Mouse (Mus musculus) kidney, adult 8-10 months (tissue): Measurements from ENCODE around the gene Ifitm1.
"Not testable (repeated sequence)": the region's sequence is repeated elsewhere in the genome, so short reads cannot be mapped to it uniquely, and the experiment has no call there.

Source experiments
- DNase-seq, 2 experiments: peaks; one replicate each; pipeline ENCODE4 v3.0.0; 2022

Gene Ifitm1

DNA sequence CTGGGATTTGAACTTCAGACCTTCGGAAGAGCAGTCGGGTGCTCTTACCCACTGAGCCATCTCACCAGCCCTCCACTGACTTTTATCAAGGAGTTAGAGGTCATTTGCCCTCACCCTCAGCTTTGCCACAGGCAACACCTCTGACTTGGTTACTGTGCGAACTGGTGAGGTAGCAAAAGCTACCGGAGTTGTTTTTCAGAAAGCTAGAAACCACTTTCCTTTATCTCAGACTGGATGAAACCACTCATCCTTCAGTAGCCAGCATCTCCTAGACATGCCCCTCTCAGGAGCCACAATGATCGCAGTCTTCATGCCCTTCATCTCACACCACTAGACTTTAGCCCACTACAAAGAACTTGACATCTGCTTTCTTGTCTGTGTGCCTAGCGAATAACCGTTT lies 15.9 kb downstream of the Ifitm1 start:
- no peak for DNase-seq

DNA sequence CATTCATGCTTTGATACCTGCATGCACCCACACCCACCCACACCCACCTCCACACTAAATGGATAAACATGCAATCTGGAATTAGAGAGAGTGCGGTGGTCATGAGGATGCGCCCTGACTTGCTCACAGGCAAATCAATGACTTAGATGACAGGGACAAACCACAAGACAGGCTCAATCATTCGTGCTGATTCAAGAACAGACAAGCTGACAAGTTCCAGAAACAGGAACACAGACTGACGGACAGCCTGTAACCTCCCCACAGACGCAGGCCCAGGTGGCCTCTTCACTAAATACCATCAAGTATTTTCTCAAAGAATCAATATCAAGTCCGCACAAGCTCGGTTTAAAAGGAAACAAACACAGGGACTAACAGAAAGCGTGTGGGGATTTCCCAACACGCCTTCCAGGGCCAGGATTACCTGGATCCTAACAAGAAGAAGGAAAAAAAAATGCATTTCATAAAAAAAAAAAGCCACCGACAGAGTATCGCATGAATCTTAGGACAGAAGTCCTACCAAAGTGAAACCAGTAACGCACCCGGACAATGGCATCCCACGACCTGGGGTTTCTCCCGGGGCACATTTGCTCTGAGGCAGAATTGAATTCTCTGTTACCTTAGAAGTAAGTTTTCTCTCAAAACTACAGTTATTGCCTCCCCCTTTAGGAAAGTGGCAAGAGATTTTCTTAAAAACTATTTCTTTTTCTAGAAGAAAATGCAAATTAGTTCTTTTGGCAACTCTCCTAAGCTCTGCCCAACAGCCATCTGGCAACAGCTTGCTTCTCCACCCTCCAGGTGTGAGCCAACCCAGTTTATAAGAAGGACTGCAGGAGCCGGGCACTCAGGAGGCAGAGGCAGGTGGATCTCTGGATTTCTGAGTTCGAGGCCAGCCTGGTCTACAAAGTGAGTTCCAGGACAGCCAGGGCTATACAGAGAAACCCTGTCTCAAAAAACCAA lies 20.4 kb downstream of the Ifitm1 start:
- no peak for DNase-seq

DNA sequence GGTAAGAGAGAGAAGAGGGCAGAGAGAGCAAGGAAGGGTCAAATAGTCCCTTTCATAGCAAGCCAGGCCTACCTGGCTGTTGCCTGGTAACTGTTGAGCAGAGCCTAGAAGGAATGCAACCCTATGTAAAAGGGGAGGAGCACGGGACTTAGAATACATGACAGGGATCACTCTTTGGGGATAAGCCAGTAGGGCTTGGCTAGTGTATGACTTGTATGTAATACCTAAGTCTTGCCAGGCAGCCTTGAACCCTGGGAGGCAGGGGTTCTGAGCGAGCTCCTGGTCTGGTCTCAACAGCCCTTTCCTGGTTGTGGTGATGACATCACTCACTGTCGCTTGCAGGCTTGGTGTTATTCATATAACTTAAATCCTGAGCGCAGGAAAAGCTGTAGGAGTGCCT lies 22.0 kb downstream of the Ifitm1 start:
- DNase-seq, result no peak

DNA sequence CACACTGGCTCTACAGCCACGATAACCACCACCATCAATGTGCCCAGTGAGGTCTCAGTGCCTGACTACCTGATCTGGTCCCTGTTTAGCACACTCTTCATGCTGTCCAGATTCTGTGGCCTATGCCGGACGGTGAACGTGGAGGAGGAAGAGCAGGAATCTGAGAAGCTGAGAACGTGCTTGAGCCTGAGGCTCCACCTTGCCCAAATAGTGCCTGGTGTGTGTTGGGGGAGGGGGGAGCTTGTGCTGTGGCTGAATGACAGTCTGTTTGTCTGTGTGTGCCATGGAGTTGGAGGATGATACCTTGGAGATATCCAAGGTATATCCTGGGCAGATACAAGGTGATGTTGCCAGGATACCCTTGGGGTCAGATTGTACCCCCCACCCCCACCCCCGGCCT lies 23.2 kb downstream of the Ifitm1 start:
- DNase-seq, result no peak

DNA sequence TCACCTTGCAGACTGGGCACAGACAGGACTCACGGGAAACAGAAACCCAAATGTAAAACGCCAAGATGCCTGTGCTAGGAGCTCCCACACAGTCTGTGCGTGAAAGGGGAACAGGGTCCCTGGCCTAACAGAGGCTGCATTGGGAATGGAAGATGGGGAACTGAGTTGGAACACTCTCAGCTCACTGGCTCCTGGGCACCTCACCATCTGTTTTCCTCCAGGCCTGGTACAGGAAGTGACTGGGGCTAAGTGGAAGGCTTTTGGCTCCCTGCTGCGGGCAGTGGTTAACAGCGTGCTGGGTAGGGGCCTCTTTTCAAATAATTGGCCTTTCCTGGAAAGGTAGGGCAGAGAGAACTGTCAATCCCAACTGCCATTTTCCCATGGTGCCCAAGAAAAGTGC lies 23.6 kb downstream of the Ifitm1 start:
- DNase-seq, result no peak

DNA sequence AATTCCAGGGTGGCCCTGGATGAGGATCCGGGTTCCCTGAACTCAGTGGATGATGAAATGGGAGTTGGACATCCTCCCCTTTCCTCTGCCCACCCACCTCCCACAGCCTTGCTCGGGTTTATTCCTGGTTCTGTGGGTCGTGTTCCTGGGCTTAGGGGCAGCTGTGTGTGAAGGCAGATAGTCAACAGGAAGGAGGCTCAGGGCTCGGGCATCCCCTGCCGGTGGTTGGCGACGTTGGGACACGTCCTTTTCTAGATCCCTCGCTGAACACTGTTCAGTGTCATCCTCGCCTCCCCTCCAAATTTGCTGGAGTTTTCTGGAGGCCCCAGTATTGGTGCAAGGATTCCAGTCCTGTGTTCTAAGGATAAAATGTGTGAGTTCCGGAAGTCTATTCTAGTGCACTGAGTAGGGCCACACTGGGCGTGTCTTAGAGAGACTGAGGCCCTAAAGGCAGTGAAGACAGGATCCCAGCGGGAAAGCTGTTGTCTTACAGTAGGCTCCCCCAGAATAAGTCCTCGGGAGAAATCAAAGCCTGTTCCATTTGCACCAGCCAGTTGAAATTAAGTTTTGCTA lies 24.2 kb downstream of the Ifitm1 start:
- no peak for DNase-seq

DNA sequence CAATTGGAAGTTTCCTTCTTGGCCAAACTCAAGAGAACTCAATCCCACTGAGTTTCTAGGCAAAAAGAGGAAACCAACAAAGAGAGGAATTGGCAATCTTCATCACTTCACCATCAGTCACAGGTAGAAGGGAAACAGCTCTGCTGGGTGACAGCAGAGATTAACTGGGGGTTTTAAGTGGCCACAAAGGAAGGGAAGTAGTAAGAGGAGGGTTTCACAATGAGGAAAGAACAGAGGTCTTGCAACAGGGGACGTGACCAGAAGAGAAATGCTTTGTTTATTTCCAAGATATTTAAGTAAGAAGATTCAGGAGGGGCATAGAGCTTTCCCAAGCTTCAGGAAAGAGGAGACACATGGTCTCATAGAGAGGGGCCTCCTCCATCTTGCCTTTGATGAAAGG lies 30.8 kb downstream of the Ifitm1 start:
- no peak for DNase-seq

DNA sequence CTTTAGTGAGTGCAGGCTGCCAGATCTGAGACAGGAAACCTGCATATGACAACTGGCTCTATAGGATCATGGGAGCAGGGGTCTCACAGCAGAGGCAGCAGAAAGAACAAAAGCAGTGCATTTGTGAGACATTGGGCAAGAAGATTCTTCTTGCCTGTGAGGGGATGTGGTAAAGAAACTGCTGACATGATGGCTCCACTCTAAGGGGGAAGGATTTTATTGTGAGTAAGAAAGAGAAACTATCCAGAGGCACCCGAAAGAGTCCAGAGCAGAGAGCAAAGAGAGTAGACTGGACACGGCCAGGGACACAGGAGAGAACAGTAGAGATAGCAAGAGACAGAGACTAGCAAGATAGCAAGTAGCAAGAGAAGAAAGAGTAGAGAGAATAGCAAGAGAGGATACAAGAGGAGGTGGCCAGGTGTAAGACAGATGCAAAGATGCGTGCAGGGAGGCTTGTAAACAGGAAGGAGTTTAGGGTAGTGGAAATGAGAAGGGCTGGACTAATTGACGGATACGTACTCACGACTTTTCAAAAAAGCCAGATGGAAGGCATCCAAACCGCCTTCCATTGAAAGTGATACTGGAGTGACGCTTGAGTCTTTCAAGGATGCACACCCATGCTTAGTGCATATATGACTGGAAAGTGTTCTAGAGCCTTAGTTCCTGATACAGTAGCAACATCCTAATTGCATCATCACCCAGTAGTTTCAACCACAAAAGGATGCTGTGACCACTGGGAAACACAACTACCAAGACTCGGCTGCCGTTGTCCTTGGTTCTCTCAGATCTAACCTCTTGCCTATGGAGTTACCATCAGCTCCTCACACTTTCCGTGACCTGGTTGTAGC lies 32.1 kb downstream of the Ifitm1 start:
- DNase-seq, result no peak

DNA sequence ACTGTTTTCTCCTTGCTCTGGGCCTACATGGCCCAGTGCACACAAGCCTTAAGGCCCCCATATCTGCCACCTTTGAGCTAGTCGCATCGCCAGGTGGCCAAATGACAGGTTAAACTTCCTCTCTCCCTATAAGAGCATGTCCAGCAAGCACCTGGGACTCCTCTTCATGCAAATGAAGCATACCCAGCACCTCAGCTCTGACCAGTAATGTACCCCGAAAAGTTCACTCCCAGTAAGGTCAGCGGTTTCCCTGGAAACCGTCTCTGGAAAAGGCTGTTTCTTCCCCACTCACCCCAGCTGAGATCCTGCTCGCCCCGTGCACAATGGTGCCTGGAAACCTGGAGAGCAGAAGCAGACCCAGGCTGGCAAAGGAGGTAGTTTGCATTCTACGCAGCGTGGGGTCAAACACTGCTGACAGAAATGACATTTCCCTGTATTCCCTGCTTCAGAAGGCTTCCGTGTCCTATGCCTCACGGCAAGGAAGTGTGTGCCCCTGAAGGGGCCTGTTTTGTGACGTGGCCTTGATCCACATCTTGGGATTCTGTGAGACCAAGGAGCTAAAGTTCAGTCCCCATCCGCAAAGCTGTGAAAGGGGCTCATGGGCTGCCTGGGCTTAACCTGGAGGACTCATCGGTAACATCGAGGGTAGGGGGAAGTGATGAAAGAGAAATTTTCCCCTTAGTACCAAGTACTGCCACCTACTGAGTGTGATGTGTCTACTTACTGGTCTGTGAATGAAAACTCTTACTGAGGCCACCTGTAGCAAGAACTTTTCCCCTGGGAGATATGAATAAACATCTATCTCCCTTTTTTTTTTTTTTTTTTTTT lies 34.1 kb downstream of the Ifitm1 start:
- no peak for DNase-seq

DNA sequence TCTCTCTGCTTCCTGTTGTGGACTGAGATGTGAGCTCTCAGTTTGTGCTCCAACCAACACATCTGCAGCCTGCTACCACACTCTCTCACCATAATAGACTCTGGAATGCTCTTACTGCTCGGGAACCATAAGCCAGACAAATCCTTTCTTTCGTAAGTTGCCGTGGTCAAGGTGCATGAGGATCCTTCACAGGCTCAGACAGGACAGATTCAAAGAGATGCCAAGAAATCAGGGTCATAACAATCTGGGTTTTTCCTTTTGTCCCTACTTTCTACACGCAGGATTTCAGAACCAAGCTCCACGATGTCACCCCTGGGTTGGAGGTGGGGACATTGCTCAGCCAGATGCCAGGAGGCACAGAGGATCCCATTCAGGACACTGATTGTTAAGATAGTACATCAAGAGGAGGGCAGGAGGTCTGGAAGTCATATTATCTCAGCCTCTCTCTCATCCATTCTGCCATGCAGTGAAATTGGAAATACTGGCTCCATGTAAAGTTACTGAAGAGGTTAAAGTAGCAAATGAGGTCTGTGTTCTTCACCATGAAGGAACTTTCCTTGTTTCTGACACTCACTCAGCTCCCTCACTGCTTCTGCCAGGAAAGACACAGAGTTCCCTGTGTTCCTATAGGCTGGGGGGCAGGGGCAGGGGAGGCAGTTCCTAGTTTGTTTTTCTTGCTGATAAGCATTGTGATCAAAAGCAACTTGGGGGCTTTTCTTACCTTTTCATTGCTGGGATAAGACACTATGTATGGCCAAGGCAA lies 36.4 kb downstream of the Ifitm1 start:
- DNase-seq, result no peak

DNA sequence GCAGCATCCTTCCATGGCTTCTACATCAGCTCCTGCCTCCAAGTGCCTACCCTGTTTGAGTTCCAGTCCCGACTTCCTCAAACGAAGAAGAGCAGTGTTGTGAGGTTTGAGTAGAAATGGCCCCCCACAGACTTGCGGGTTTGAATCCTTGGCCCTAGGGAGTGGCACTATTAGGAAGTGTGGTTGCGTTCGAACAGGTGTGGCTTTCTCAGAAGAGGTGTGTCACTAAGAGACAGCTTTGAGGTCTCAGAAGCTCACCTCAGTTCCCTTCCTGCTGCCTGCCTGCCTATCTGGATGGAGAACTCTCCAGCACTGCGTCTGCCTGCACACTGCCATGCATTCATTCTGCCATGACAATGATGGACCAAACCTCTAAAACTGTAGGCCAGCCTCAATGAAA lies 39.4 kb downstream of the Ifitm1 start:
- no peak for DNase-seq

DNA sequence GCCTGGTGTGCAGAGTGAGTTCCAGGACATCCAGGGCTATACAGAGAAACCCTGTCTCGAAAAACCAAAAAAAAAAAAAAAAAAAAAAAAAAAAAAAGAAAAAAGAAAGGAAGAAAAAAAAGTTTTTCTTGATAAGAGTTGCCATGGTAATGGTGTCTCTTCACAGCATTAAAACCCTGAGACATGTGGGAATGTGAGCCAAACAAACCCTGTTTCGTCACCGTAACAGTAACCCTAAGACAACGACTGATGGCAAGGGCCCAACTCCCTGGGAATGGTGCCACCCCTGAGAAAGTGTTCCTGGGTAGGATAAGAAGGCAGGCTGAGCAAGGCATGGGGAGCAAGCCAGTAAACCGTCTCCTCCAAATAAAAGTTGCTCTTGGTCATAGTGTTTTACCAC lies 39.9 kb downstream of the Ifitm1 start:
- DNase-seq, result no peak

DNA sequence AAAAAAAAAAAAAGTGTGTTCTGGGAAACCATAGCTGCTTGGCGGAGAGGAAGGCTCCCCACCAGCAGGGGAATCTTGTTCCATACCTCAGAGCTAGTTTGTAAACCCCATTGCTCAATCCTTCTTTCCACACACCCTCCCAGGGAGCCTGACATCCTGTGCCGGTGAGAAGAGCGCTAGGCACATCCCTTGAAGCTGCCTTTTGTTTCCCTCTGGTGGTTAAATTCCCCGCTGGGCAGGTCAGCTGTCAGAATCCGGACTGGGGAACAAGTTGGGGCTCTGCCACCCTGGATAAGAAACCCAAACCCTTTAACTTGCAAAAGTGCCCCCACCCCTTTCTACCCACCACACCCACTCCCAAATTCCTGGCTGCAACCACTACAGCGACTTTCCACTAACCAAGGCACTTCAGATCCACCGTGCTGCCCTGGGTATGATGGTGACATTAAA lies 41.3 kb downstream of the Ifitm1 start:
- peak in 1 of 2 experiments; percentile 24 for DNase-seq

DNA sequence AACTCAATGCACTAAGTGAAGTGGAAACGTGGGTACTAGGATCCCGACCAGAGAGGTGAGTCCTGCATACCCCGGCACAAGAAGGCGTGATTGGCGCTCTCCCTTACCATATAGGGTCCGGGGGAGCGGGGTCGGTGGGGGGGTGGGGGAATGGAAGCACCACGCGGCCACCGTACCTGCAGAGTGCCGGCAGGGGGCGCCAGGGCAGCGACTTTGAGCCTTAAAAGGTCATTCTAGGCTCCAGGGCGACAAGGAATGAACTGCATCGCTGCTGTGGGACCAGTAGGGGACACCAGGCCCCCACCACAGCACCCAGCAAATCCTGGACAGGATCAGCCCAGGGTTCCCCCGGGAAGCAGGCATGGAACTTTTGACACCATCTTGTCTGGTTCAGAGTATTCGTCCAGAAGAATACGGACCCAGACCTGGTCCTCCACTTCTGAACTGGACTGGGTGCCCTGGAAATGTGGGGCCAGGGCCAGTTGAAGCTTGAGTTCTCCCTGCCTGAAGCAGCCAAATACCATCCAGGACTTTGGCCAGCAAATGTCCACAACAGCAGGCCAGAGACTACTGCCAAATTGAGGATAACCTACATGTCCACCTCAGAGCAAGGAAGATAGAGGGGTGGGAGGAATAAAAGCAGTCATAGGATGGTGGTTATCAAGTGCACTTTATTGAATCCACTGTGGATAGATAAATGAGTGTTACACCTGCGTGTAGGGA lies 42.1 kb downstream of the Ifitm1 start:
- DNase-seq, result peak; percentile 73 to 82

DNA sequence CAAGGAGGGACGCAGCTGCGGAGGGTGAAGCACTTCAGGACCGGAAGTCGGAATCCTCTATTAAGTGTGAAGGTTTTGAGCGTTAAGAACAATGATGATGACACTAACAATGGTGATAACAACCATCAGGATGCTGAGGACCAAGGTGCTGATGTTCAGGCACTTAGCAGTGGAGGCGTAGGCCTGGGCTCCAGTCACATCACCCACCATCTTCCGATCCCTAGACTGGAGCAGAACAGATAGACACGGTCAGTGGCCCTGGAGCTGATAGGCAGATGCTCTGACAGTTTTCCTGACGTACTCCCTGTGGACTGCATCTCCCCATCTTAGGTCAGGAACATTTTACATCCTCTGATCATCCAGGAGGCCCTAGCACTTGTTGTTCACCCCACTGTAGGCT lies 42.6 kb downstream of the Ifitm1 start:
- no peak for DNase-seq

DNA sequence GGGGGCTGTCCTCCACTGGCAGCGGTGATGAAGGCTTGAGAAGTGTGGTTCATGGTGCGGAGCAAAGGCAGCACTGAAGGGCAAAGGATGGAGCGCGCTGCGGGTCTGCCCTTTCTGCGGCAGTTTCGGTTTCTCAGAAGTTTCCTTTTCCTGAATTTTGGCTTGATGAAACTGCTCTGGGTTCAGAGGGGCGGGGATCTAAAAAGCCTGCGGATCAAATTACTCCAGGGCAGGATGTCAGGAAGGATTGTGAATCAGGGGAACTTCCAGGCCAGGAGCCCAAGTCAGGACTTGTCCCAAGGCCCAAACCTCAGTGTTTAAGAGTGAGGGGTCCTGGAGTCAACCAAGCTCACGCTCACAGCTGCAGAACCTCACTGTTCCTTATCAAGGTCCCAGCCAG lies 43.6 kb downstream of the Ifitm1 start, which contains the start of gene Ifitm3:
Gene Ifitm3 (minus strand): TSS at position 178 of the 400 bp plus-strand sequence.
- peak; percentile 65 to 68 for DNase-seq

DNA sequence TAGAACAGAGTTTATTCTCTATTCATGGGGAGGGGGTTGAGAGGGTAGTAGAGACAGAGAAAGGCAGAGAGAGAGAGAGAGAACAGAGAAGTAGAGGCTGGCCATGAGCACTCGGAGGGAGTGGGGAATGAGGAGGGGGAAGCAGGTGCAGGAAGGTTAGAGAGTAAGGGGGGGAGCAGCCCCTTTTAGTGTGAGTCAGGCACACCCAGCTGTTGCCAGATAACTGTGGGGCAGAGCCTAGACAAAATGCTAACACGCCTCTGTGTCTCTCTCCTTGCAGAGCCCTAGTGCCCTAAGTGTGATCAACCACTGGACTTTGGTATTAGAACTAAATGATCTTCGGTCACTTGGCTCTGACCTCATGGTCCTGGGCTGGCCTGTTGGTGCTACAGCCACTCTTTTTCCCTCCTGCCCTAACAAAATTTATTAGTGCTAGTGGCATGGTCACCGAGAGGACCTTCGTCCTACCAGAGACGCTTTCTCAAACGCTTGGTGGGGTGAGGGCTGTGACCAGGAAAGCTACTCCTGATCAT lies 44.3 kb downstream of the Ifitm1 start:
- DNase-seq, result peak in 1 of 2 experiments; percentile 9

DNA sequence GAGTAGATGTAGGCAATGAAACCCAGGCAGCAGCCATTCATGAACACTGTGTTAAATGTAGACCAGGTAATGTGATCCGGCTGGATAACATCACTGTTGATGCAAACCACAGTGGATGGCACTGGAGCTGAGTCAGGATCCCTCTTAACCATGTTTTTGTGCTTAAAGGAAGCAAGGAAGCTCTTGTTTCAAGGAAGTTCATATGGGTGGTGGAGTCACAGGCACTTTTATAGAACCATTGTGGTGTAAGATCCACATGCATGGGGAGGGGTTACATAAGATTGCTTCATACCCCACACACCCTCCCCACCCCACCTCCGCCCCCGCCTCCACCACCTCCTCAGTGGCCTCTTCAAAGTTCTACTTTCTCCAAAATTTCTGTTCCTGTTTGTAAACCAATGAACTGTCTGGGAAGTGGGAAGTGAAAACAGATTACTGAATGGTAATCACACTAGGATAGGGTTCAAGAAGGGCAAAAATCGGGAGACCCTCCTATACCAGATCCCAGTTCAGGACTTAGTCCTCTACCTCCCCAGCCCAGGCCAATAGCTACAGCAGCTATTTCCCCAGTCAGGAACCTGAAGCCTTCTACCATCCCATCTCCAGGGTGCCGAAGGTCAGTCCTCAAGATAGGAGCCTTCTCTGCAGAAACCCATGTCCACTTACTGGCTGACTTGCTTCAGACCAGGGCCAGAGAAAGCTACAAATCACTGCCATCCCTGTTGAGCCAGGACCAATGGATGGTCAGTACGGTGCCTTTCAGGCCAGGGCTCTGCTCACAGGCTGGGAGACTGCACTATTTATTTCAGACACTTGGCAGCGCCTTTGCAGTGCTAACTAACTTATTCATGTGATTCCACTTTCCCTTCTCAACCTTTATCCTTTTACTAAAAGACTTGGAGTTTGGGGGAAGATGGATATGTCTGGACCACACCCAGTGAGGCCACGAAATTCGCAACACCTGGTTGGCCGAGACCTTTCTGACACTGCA lies 50.0 kb downstream of the Ifitm1 start:
- no peak for DNase-seq

DNA sequence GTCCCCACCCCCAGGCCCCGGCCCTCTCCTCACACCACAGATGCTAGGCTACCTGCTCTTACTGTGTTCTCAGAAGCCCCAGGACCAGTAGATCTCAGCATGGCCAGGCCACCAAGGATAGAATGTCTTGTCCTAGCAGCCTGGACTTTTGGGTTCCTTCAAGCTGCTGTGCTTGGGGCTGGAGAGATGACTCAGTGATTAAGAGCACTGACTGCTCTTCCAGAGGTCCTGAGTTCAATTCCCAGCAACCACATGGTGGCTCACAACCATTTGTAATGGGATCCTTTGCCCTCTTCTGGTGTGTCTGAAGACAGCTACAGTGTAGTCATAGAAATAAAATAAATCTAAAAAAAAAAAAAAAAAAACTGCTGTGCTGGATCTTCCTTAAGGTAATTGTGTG lies 50.8 kb downstream of the Ifitm1 start, which contains the start of gene Ifitm6:
Gene Ifitm6 (minus strand): TSS at position 101 of the 400 bp plus-strand sequence.
- not testable (repeated sequence) for DNase-seq
